Mouse (Mus musculus) central nervous system, embryonic 18 days (tissue): ENCODE data around the gene Spcs3. TPM values are rescaled to one million over a fixed set of nuclear protein-coding genes. Genes with fewer than 3 reads are reported as not detected.

ENCODE experiments used
- polyA plus RNA-seq: library from polyadenylated mRNA; depleted of rRNA; stranded (reverse); fragments of >200 nt; gene quantifications from 2 replicates; pipeline ENCODE4 v1.2.3, GENCODE M21; 2012; rRNA removed

Gene Spcs3
- 26.6 and 26.9 TPM in 2 replicates for polyA plus RNA-seq

GRCm38 (mm10) chr8:54529382-54530296 is at the start of gene Spcs3, which contains the start of gene Asb5:
TSS of gene Spcs3 (minus strand) at chr8:54529998.
TSS of gene Asb5 (plus strand) at chr8:54529580.

Other genes with a start within 250 kb of the Spcs3 start
- gene Asb5, start 418 bp downstream of the Spcs3 start, polyA plus RNA-seq = 2.7 and 3.7 TPM in 2 replicates
- 0.10 and 0.13 TPM in 2 replicates for gene Spata4, start 70.8 kb upstream of the Spcs3 start, polyA plus RNA-seq